Comparison of ENCODE assay signal across 9 mouse cellular contexts in the genomic region with DNA sequence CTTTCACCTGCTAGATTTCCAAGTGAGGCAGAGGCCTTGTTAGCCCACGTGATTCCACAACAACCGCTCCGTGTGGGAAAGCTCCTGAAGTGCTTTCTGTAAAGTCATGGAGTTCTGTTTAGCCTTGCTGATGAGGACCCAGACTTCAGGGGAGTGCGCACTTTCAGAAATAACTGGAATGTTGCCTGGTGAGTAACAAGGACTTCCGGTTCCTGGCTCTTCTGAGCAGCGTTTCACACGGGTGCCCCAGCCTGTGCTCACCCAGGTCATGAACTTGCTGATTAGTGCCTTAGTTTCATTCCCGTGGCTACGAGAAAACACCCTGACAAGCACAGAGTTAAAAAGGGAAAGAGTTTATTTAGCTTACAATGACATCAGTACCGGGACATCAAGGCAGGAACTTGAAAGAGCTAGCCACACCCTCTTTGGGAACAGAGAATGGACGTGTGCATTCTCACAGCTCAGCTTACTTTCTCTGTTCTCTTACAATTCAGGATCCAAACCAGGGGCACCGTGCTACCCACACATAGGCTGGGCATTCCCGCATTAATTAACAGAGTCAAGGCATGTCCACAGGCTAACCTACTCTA.
DNase-seq lines count a peak whose midpoint lies in the region; ATAC-seq and TF ChIP-seq lines count a peak whose summit lies in the region.
"Had no signal": no experiment of that assay in that cellular context is flagged by ENCODE, and none has a peak within 500 bp of the region (broad histone marks: within the 10 kb centered on the region; RNA-seq: fewer than 3 reads in every experiment).

No protein-coding gene starts in this region.

- H3K4me2 ChIP-seq in hindbrain, embryonic 15.5 days = no peak overlapping the region
- H3K4me2 ChIP-seq in hindbrain, embryonic 16.5 days (ENCODE audit: low read length) = no peak overlapping the region

- no peak overlapping the region for H3K9ac ChIP-seq in hindbrain, embryonic 15.5 days
- H3K9ac ChIP-seq in hindbrain, embryonic 16.5 days (ENCODE audit: low read depth, low read length) = no peak overlapping the region

- H3K27me3 ChIP-seq in hindbrain, embryonic 15.5 days = no peaks in the 10 kb centered on the region
- no peaks in the 10 kb centered on the region for H3K27me3 ChIP-seq in hindbrain, embryonic 16.5 days (replicated peaks; ENCODE audit: control insufficient read depth, insufficient read depth, low read length)
- H3K27me3 ChIP-seq in kidney, adult 2 months (replicated peaks; ENCODE audit: control insufficient read depth, insufficient read depth, low read length) = no peaks in the 10 kb centered on the region

- peak; percentile 94 for DNase-seq in heart, adult 11 months
- peak; percentile 63 for DNase-seq in kidney, adult 2 months
- DNase-seq in lung, postnatal 4 days = peak; percentile 31 to 54
- no peak for DNase-seq in ovary, postnatal 10 days (ENCODE audit: low spot score)
- DNase-seq in cerebellum, adult 9-10 months = no peak
- DNase-seq in layer of hippocampus, adult 8-10 months (ENCODE audit: low spot score in 2 of 2) = no peak
- DNase-seq: layer of hippocampus, postnatal 36 days had no signal

- no peaks in the 10 kb centered on the region for H3K36me3 ChIP-seq in hindbrain, embryonic 15.5 days
- no peaks in the 10 kb centered on the region for H3K36me3 ChIP-seq in hindbrain, embryonic 16.5 days (ENCODE audit: control insufficient read depth, insufficient read depth, low read length)
- H3K36me3 ChIP-seq in kidney, adult 2 months (ENCODE audit: control insufficient read depth, insufficient read depth, low read length) = no peaks in the 10 kb centered on the region

- no peak for TF ChIP-seq CTCF in kidney, adult 2 months (conservative IDR thresholded peaks at IDR 0.05; ENCODE audit: insufficient read depth, insufficient read length, low read depth, low read length)

- no peaks in the 10 kb centered on the region for H3K9me3 ChIP-seq in hindbrain, embryonic 15.5 days
- no peaks in the 10 kb centered on the region for H3K9me3 ChIP-seq in hindbrain, embryonic 16.5 days (ENCODE audit: control insufficient read depth, low read length)

- no peak for TF ChIP-seq POLR2A in kidney, adult 2 months (IDR thresholded peaks at IDR 0.05; ENCODE audit: low read depth, low read length)

- 52% methylated on average over 13 of the region's 13 CpGs for WGBS in hindbrain, embryonic 15.5 days
- 58% methylated on average over 13 of the region's 13 CpGs for WGBS in hindbrain, embryonic 16.5 days
- WGBS in kidney, adult 2 months = 23% methylated on average over 13 of the region's 13 CpGs

- 0 out of 2 replicates have a peak, but pooled peaks have one; percentile 39 for ATAC-seq in hindbrain, embryonic 15.5 days (ENCODE audit: low FRiP score, low read depth)
- ATAC-seq in hindbrain, embryonic 16.5 days = no peak

- H3K4me3 ChIP-seq in hindbrain, embryonic 15.5 days = no peak overlapping the region
- H3K4me3 ChIP-seq in hindbrain, embryonic 16.5 days (ENCODE audit: low read length) = no peak overlapping the region
- 0 out of 2 replicates have a peak overlapping the region, but pooled peaks have one; percentile 13 for H3K4me3 ChIP-seq in kidney, adult 2 months (ENCODE audit: insufficient read depth, low read depth, low read length)

- 0 out of 2 replicates have a peak, but pooled peaks cover 4% of the 10 kb centered on the region for H3K4me1 ChIP-seq in hindbrain, embryonic 15.5 days (replicated peaks)
- H3K4me1 ChIP-seq in hindbrain, embryonic 16.5 days (ENCODE audit: control insufficient read depth, insufficient read depth, low read depth, low read length) = no peaks in the 10 kb centered on the region
- peaks cover 17% of the 10 kb centered on the region for H3K4me1 ChIP-seq in kidney, adult 2 months (ENCODE audit: control insufficient read depth, insufficient read depth, low read length)

- no peak overlapping the region for H3K27ac ChIP-seq in hindbrain, embryonic 15.5 days (replicated peaks)
- H3K27ac ChIP-seq in hindbrain, embryonic 16.5 days (ENCODE audit: low read depth, low read length) = no peak overlapping the region
- H3K27ac ChIP-seq in kidney, adult 2 months (ENCODE audit: insufficient read depth, low read depth, low read length) = peak overlapping the region; percentile 73

Comparison
In these comparisons a context has a peak if more than half of its experiments do, and no peak if none do; other contexts are left out.
1. DNase-seq: peak in heart, adult 11 months (single experiment), kidney, adult 2 months (single experiment) and lung, postnatal 4 days (2 of 2); none in ovary, postnatal 10 days (single experiment), cerebellum, adult 9-10 months (single experiment) and layer of hippocampus, adult 8-10 months (0 of 2).